Mouse (Mus musculus) small intestine, adult 2 months (tissue): ENCODE data around the gene Stat5b.

Experiments used
- CTCF ChIP-seq: fragments of 200-500 bp; IDR thresholded peaks from 2 replicates; pipeline ENCODE4 v1.5.1; 2012; ENCODE audit warnings: low read depth, mild to moderate bottlenecking, control low read depth, inconsistent platforms, low read length, moderate library complexity, mixed read lengths; ENCODE audit not compliant: insufficient replicate concordance, insufficient read length; ENCODE audit errors: extremely low read depth
- POLR2A ChIP-seq: fragments of 200-500 bp; IDR thresholded peaks from 2 replicates; pipeline ENCODE4 v1.6.1; 2012; ENCODE audit warnings: low read depth, mild to moderate bottlenecking, control low read depth, inconsistent platforms, low read length, moderate library complexity

DNA sequence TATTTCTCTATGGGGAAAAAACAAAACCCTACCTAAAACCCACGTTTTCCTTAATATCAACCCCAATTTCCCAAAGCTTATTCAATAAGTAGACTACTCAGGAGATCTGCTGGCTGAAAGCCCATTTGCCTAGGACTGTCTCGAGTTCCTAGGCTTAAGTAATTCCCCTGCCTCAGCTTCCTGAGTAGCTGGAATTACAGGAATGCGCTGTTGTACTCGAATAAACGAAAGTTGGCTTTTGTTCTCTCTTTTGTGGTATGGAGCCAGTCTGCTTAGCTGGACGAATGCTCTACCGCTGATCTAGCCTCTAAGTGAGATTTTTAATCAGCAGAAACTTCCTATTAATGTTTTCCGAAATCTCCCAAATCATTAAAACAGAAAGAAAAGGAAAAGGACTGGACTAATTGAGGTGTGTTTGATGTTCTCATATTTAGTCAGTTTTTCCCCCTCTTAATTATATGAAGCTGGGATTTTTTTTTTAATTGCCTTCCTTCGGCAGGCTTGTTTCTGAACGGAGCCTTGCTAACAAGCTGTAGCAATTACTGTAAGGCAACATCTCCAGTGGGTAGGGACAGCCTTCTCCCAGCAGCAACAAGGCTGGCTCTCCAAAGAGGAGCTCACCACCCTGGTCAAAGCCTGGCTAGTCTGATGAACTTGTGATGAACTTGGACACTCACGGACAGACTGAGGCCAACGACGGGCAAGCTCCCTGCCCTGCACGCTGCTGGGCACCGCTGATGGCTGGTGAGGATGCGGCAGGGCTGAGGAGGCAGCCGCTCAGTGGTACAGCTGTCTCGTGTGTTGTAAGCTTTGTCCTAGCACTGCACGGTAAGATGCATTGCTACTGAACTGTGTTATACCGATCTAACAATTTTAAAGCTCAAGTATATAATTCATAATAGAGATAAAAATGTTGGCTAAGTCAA is 43.9 kb downstream of the Stat5b start:
- TF ChIP-seq CTCF (no peak), POLR2A (no peak)
